Mouse (Mus musculus) forebrain, embryonic 11.5 days (tissue): Measurements from ENCODE around the gene Best1. TPM values are rescaled to one million over a fixed set of nuclear protein-coding genes. Genes with fewer than 3 reads are reported as not detected.

Experiments
- ATAC-seq: fragments of 200-750 bp; cut with Nextera tagmentation; replicated peaks from 2 replicates; pipeline ENCODE4 v1.8.0; 2017; ENCODE audit warnings: moderate TSS enrichment; ENCODE audit not compliant: low FRiP score
- DNase-seq: peaks from one replicate; pipeline ENCODE4 v3.0.0-alpha.2; 2017; ENCODE audit warnings: low spot score
- H3K27ac ChIP-seq: fragments of 300-500 bp; sonication (generic); 2 replicates; pipeline ENCODE4 v1.5.1; 2014; ENCODE audit warnings: low read depth, low read length
- H3K27me3 ChIP-seq: fragments of 300-500 bp; sonication (generic); 2 replicates; pipeline ENCODE4 v1.6.1; 2014; ENCODE audit warnings: mild to moderate bottlenecking, low read length, mixed read lengths; ENCODE audit not compliant: control insufficient read depth, insufficient read depth
- H3K36me3 ChIP-seq: fragments of 300-500 bp; sonication (generic); 2 replicates; pipeline ENCODE4 v1.6.1; 2014; ENCODE audit warnings: mild to moderate bottlenecking, low read length, moderate library complexity, mixed read lengths; ENCODE audit not compliant: control insufficient read depth, insufficient read depth
- H3K4me1 ChIP-seq: fragments of 300-500 bp; sonication (generic); replicated peaks from 2 replicates; pipeline ENCODE4 v1.6.1; 2014; ENCODE audit warnings: low read length, mixed read lengths; ENCODE audit not compliant: control insufficient read depth, insufficient read depth
- H3K4me2 ChIP-seq: fragments of 300-500 bp; sonication (generic); 2 replicates; pipeline ENCODE4 v1.6.1; 2014; ENCODE audit warnings: low read depth, mild to moderate bottlenecking, low read length, moderate library complexity, mixed read lengths; ENCODE audit not compliant: severe bottlenecking
- H3K4me3 ChIP-seq: fragments of 300-500 bp; sonication (generic); 2 replicates; pipeline ENCODE4 v1.5.1; 2014; ENCODE audit warnings: low read depth, low read length
- H3K9ac ChIP-seq: fragments of 300-500 bp; sonication (generic); 2 replicates; pipeline ENCODE4 v1.6.1; 2014; ENCODE audit warnings: low read length
- H3K9me3 ChIP-seq: fragments of 300-500 bp; sonication (generic); 2 replicates; pipeline ENCODE4 v1.6.1; 2016; ENCODE audit warnings: low read length, mixed read lengths; ENCODE audit not compliant: control insufficient read depth
- WGBS: fragments of 180-500 bp; shearing (Covaris S2); extraction: QIAGEN DNeasy Blood & Tissue Kit; methylation state at CpG from one replicate; pipeline ENCODE4 v1.1.7; 2014; 5-methylcytosine and 5-hydroxymethylcytosine counted together
- polyA plus RNA-seq: library from polyadenylated mRNA; unstranded; fragments of >200 nt; fragmentation: Nextera tagmentation; extraction: Ambion mirVana; gene quantifications from 2 replicates; pipeline ENCODE4 v1.2.1, GENCODE M21; 2014

Best1 gene
- polyA plus RNA-seq, 1 experiment from 2014 or later: 0.92 TPM

- no peak for ATAC-seq
- no peak overlapping the region for H3K4me2 ChIP-seq
- H3K36me3 ChIP-seq: no peaks in the 10 kb centered on the region
- no peak overlapping the region for H3K9ac ChIP-seq
- no peaks in the 10 kb centered on the region for H3K27me3 ChIP-seq
- no peak overlapping the region for H3K4me3 ChIP-seq
- no peak for DNase-seq
- H3K27ac ChIP-seq: no peak overlapping the region
- H3K4me1 ChIP-seq: peaks cover 3% of the 10 kb centered on the region; the same call in 1 of the 2 replicates
- no peaks in the 10 kb centered on the region for H3K9me3 ChIP-seq
- WGBS: 94% methylated on average over 3 of the region's 3 CpGs
These were observed 48.5 kb downstream of the Best1 start for GRCm38 (mm10) chr19:9952912-9953311.

GRCm38 (mm10) chr19:9952390-9952789 lies 49.0 kb downstream of the Best1 start:
- Histone ChIP-seq H3K27me3 (no peaks in the 10 kb centered on the region), H3K9me3 (no peaks in the 10 kb centered on the region), H3K27ac (no peak overlapping the region), H3K4me2 (no peak overlapping the region), H3K4me1 (peaks cover 3% of the 10 kb centered on the region; the same call in 1 of the 2 replicates), H3K9ac (no peak overlapping the region), H3K36me3 (no peaks in the 10 kb centered on the region), H3K4me3 (no peak overlapping the region)
- WGBS: 79% methylated on average over 3 of the region's 3 CpGs
- ATAC-seq: no peak
- DNase-seq: no peak

GRCm38 (mm10) chr19:9946986-9947385 lies 54.4 kb downstream of the Best1 start:
- WGBS: 88% methylated on average over 3 of the region's 3 CpGs
- DNase-seq: no peak
- no peaks in the 10 kb centered on the region for H3K27me3 ChIP-seq
- no peak overlapping the region for H3K4me3 ChIP-seq
- H3K9me3 ChIP-seq: no peaks in the 10 kb centered on the region
- H3K9ac ChIP-seq: no peak overlapping the region
- no peak overlapping the region for H3K4me2 ChIP-seq
- no peaks in the 10 kb centered on the region for H3K4me1 ChIP-seq
- no peak overlapping the region for H3K27ac ChIP-seq
- H3K36me3 ChIP-seq: no peaks in the 10 kb centered on the region
- ATAC-seq: no peak

- ATAC-seq (no peak), DNase-seq (no peak)
- H3K4me2 ChIP-seq: no peak overlapping the region
- WGBS: 94% methylated on average over 8 of the region's 8 CpGs
- H3K36me3 ChIP-seq: no peaks in the 10 kb centered on the region
- no peaks in the 10 kb centered on the region; the same call in 1 of the 2 replicates for H3K4me1 ChIP-seq
- H3K9ac ChIP-seq: no peak overlapping the region
- no peaks in the 10 kb centered on the region for H3K9me3 ChIP-seq
- no peak overlapping the region for H3K27ac ChIP-seq
- H3K4me3 ChIP-seq: no peak overlapping the region
- no peaks in the 10 kb centered on the region for H3K27me3 ChIP-seq
These were observed 55.5 kb downstream of the Best1 start for GRCm38 (mm10) chr19:9945800-9946564.

GRCm38 (mm10) chr19:9942539-9943533 lies 58.6 kb downstream of the Best1 start:
- Histone ChIP-seq H3K27ac (no peak overlapping the region), H3K9ac (no peak overlapping the region), H3K4me1 (peaks cover 2% of the 10 kb centered on the region; the same call in 1 of the 2 replicates), H3K36me3 (no peaks in the 10 kb centered on the region), H3K4me3 (no peak overlapping the region), H3K4me2 (no peak overlapping the region), H3K27me3 (no peaks in the 10 kb centered on the region), H3K9me3 (no peaks in the 10 kb centered on the region)
- WGBS: 74% methylated on average over 10 of the region's 10 CpGs
- DNase-seq (no peak), ATAC-seq (no peak)

GRCm38 (mm10) chr19:9941809-9942208 lies 59.6 kb downstream of the Best1 start:
- ATAC-seq (no peak), DNase-seq (no peak)
- H3K4me2 ChIP-seq: no peak overlapping the region
- H3K4me1 ChIP-seq: peaks cover 2% of the 10 kb centered on the region; the same call in 1 of the 2 replicates
- no peak overlapping the region for H3K4me3 ChIP-seq
- no peaks in the 10 kb centered on the region for H3K27me3 ChIP-seq
- H3K36me3 ChIP-seq: no peaks in the 10 kb centered on the region
- no peak overlapping the region for H3K9ac ChIP-seq
- WGBS: 52% methylated on average over 1 of the region's 1 CpGs
- H3K9me3 ChIP-seq: no peaks in the 10 kb centered on the region
- H3K27ac ChIP-seq: no peak overlapping the region

- DNase-seq (no peak), ATAC-seq (no peak)
- H3K9me3 ChIP-seq: no peaks in the 10 kb centered on the region
- H3K4me3 ChIP-seq: no peak overlapping the region
- H3K36me3 ChIP-seq: no peaks in the 10 kb centered on the region
- H3K4me1 ChIP-seq: peaks cover 2% of the 10 kb centered on the region; the same call in 1 of the 2 replicates
- no peak overlapping the region for H3K9ac ChIP-seq
- H3K27ac ChIP-seq: no peak overlapping the region
- whole genome bisulfite sequencing: 10% methylated on average over 4 of the region's 4 CpGs
- H3K27me3 ChIP-seq: no peaks in the 10 kb centered on the region
- H3K4me2 ChIP-seq: no peak overlapping the region
These were observed 60.5 kb downstream of the Best1 start for GRCm38 (mm10) chr19:9940903-9941302.

- DNase-seq (no peak), ATAC-seq (no peak)
- 59% methylated on average over 7 of the region's 7 CpGs for WGBS
- no peak overlapping the region for H3K27ac ChIP-seq
- peaks cover 2% of the 10 kb centered on the region; the same call in 1 of the 2 replicates for H3K4me1 ChIP-seq
- H3K36me3 ChIP-seq: no peaks in the 10 kb centered on the region
- H3K27me3 ChIP-seq: no peaks in the 10 kb centered on the region
- no peak overlapping the region for H3K4me3 ChIP-seq
- H3K9ac ChIP-seq: no peak overlapping the region
- H3K4me2 ChIP-seq: no peak overlapping the region
- no peaks in the 10 kb centered on the region for H3K9me3 ChIP-seq
These were observed 61.6 kb downstream of the Best1 start for GRCm38 (mm10) chr19:9939841-9940240.
